Mouse (Mus musculus): ENCODE results near the gene Dcun1d2. TPM values are rescaled to one million over a fixed set of nuclear protein-coding genes. Genes with fewer than 3 reads are reported as not detected.

Gene Dcun1d2
- polyA plus RNA-seq, 1 experiment from 2014 or later: 33.4 TPM

DNA sequence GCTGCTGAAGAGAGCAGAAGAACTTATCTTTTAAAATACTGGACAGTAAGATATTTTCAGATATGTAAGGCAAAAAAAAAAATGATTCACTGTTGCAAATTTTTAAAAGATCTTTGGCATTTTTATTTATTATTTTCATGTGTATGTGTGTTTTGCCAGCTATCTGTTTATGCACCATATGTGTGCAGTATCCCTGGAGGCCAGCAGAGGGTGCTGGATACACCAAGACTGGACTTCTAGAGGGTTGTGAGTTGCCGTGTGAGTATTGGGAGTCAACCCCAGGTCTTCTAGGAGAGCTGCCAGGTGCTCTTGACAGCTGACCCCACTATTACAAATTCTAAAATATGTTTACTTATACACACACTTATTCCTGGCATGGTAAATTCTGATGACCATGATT is 4.7 kb downstream of the Dcun1d2 start:
- ATAC-seq (no peak), DNase-seq (ENCODE audit: low spot score) (no peak)
- WGBS: 85% methylated on average over 1 of the region's 1 CpGs
- H3K4me1 ChIP-seq (ENCODE audit: control insufficient read depth, insufficient read depth, low read length): peaks cover 6% of the 10 kb centered on the region
- no peaks in the 10 kb centered on the region for H3K27me3 ChIP-seq (replicated peaks; ENCODE audit: control insufficient read depth, insufficient read depth, low read length)
- H3K9me3 ChIP-seq (replicated peaks; ENCODE audit: control insufficient read depth, low read length): no peaks in the 10 kb centered on the region
- H3K4me2 ChIP-seq (ENCODE audit: low read length): no peak overlapping the region
- peaks cover 3% of the 10 kb centered on the region; the same call in 1 of the 2 replicates for H3K36me3 ChIP-seq (ENCODE audit: control insufficient read depth, insufficient read depth, low read length)
- H3K4me3 ChIP-seq (ENCODE audit: low read depth, low read length): no peak overlapping the region
- H3K27ac ChIP-seq (ENCODE audit: low read depth, low read length): no peak overlapping the region
- H3K9ac ChIP-seq (ENCODE audit: low read length): no peak overlapping the region

GRCm38 (mm10) chr8:13276941-13277447 is 10.9 kb downstream of the Dcun1d2 start:
- no peaks in the 10 kb centered on the region for H3K9me3 ChIP-seq (replicated peaks; ENCODE audit: control insufficient read depth, low read length)
- H3K4me3 ChIP-seq (ENCODE audit: low read depth, low read length): no peak overlapping the region
- no peaks in the 10 kb centered on the region for H3K4me1 ChIP-seq (ENCODE audit: control insufficient read depth, insufficient read depth, low read length)
- 94% methylated on average over 5 of the region's 5 CpGs for WGBS
- peaks cover 27% of the 10 kb centered on the region for H3K36me3 ChIP-seq (ENCODE audit: control insufficient read depth, insufficient read depth, low read length)
- ATAC-seq (no peak), DNase-seq (ENCODE audit: low spot score) (no peak)
- no peaks in the 10 kb centered on the region for H3K27me3 ChIP-seq (replicated peaks; ENCODE audit: control insufficient read depth, insufficient read depth, low read length)
- H3K9ac ChIP-seq (ENCODE audit: low read length): no peak overlapping the region
- H3K27ac ChIP-seq (ENCODE audit: low read depth, low read length): no peak overlapping the region
- no peak overlapping the region for H3K4me2 ChIP-seq (ENCODE audit: low read length)

GRCm38 (mm10) chr8:13272834-13273233 is 15.1 kb downstream of the Dcun1d2 start:
- ATAC-seq (no peak), DNase-seq (ENCODE audit: low spot score) (no peak)
- Histone ChIP-seq H3K27ac (ENCODE audit: low read depth, low read length) (no peak overlapping the region), H3K4me1 (ENCODE audit: control insufficient read depth, insufficient read depth, low read length) (no peaks in the 10 kb centered on the region), H3K27me3 (replicated peaks; ENCODE audit: control insufficient read depth, insufficient read depth, low read length) (no peaks in the 10 kb centered on the region), H3K9me3 (replicated peaks; ENCODE audit: control insufficient read depth, low read length) (no peaks in the 10 kb centered on the region), H3K4me3 (ENCODE audit: low read depth, low read length) (no peak overlapping the region), H3K4me2 (ENCODE audit: low read length) (no peak overlapping the region), H3K36me3 (ENCODE audit: control insufficient read depth, insufficient read depth, low read length) (peaks cover 49% of the 10 kb centered on the region), H3K9ac (ENCODE audit: low read length) (no peak overlapping the region)
- WGBS: 88% methylated on average over 5 of the region's 5 CpGs

DNA sequence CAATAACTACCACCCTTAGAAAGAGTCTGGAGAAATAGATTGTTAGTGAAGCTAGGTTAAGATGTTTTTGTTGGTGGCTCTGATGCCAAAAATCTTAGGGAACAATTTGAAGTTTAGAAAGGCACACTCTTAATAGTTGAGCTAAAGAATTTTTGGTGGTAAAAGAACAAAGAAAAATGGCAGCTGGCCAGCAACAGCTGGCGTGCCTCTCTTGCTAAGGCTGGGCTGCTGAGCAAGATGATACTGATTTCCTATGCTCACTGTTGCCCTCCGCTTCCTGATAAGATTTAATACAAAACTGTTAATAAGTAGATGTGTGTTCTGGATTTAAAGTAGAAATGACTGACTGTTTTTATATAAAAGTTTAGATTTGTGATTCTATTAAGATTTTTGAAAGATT is 20.4 kb downstream of the Dcun1d2 start:
- no peaks in the 10 kb centered on the region for H3K4me1 ChIP-seq (ENCODE audit: control insufficient read depth, insufficient read depth, low read length)
- H3K27me3 ChIP-seq (replicated peaks; ENCODE audit: control insufficient read depth, insufficient read depth, low read length): no peaks in the 10 kb centered on the region
- ATAC-seq (no peak), DNase-seq (ENCODE audit: low spot score) (no peak)
- H3K27ac ChIP-seq (ENCODE audit: low read depth, low read length): no peak overlapping the region
- H3K9ac ChIP-seq (ENCODE audit: low read length): no peak overlapping the region
- WGBS: 73% methylated on average over 2 of the region's 2 CpGs
- H3K9me3 ChIP-seq (replicated peaks; ENCODE audit: control insufficient read depth, low read length): no peaks in the 10 kb centered on the region
- peaks cover 40% of the 10 kb centered on the region for H3K36me3 ChIP-seq (ENCODE audit: control insufficient read depth, insufficient read depth, low read length)
- H3K4me2 ChIP-seq (ENCODE audit: low read length): no peak overlapping the region
- H3K4me3 ChIP-seq (ENCODE audit: low read depth, low read length): no peak overlapping the region

- DNase-seq (ENCODE audit: low spot score): no peak
- no peak for ATAC-seq
- no peaks in the 10 kb centered on the region for H3K27me3 ChIP-seq (replicated peaks; ENCODE audit: control insufficient read depth, insufficient read depth, low read length)
- peaks cover 38% of the 10 kb centered on the region for H3K36me3 ChIP-seq (ENCODE audit: control insufficient read depth, insufficient read depth, low read length)
- 57% methylated on average over 3 of the region's 3 CpGs for WGBS
- H3K9ac ChIP-seq (ENCODE audit: low read length): no peak overlapping the region
- no peaks in the 10 kb centered on the region for H3K9me3 ChIP-seq (replicated peaks; ENCODE audit: control insufficient read depth, low read length)
- no peaks in the 10 kb centered on the region for H3K4me1 ChIP-seq (ENCODE audit: control insufficient read depth, insufficient read depth, low read length)
- H3K4me3 ChIP-seq (ENCODE audit: low read depth, low read length): no peak overlapping the region
- no peak overlapping the region for H3K27ac ChIP-seq (ENCODE audit: low read depth, low read length)
- H3K4me2 ChIP-seq (ENCODE audit: low read length): no peak overlapping the region
These were observed 24.6 kb downstream of the Dcun1d2 start for GRCm38 (mm10) chr8:13263376-13263775.

DNA sequence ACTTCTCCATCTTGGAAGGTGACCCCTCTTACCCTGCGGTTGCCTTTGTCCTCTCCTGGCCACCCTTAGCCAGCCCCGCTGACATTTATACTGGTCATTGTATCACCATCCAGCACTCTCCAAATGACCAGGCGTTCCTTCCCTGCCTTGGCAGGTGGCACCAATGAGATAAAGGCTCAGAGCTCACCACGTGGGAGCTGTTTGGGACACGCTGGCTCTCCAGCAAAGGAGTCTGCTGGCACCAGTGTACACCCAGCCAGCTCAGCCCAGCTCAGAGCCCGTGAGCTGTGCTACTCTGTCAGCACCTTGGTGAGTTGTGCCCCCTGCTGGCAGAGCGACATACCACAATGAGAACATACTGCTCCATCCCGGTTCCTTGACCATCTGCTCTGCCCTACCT is 33.9 kb downstream of the Dcun1d2 start, which contains the start of gene Adprhl1:
Gene Adprhl1, minus strand, starts transcription at position 144 of the 400 bp plus-strand sequence.
- ATAC-seq: peak; percentile 58; the same call in 1 of the 2 replicates

DNA sequence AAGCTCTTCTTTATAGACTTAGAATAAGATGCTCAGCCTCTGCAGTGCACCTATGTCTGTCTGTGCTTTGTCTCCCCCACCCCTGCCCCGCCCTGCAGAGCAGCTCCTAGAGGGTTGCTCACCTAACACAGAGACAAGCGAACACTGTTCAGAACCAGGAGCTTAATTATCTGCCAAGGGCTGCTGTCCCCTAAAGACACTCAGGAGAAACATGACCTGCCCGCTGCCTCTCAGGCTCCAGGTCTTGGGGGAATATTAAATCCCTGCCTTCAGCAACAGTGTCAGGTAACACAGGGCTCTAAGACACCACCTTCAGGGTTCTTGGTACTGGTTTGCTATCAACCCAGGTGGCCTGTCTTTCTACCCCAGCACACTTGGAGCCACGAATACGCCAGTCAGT is 34.5 kb downstream of the Dcun1d2 start:
- no peaks in the 10 kb centered on the region for H3K4me1 ChIP-seq (ENCODE audit: control insufficient read depth, insufficient read depth, low read length)
- H3K4me2 ChIP-seq (ENCODE audit: low read length): no peak overlapping the region
- no peak for ATAC-seq

More for the DNA sequence above, 33.9 kb downstream of the Dcun1d2 start, which contains the start of gene Adprhl1:
- H3K4me2 ChIP-seq (ENCODE audit: low read length): no peak within 1 kb of the TSS
- peak; percentile 59 for DNase-seq (ENCODE audit: low spot score)
- H3K9me3 ChIP-seq (replicated peaks; ENCODE audit: control insufficient read depth, low read length): no peaks in the 10 kb centered on the region
- H3K4me3 ChIP-seq (ENCODE audit: low read depth, low read length): no peak within 1 kb of the TSS
- H3K36me3 ChIP-seq (ENCODE audit: control insufficient read depth, insufficient read depth, low read length): peaks cover 37% of the 10 kb centered on the region
- H3K9ac ChIP-seq (ENCODE audit: low read length): no peak within 1 kb of the TSS
- no peak within 1 kb of the TSS for H3K27ac ChIP-seq (ENCODE audit: low read depth, low read length)
- H3K4me1 ChIP-seq (ENCODE audit: control insufficient read depth, insufficient read depth, low read length): no peaks in the 10 kb centered on the region
- H3K27me3 ChIP-seq (replicated peaks; ENCODE audit: control insufficient read depth, insufficient read depth, low read length): no peaks in the 10 kb centered on the region
- 36% methylated on average over 8 of the region's 8 CpGs for WGBS

DNA sequence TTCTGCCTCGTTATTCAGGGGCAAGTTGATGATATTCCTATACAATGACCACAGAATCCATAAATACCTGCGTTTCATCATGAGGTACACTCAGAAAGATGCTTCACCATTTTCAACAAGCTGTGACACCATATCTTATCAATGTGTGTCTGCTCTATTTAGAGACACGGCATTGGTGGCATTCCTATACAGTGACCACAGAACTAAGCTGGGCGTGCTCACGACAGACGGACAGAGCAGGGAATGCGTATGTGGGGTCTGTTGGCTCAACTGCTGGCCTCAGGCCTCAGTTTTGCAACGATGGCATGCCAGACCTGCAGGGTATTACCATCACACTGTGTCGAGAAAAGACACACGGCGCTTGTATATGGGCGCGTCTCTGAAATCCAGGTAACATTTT is 35.1 kb downstream of the Dcun1d2 start:
- Histone ChIP-seq H3K27ac (ENCODE audit: low read depth, low read length) (no peak overlapping the region), H3K9me3 (replicated peaks; ENCODE audit: control insufficient read depth, low read length) (no peaks in the 10 kb centered on the region), H3K4me2 (ENCODE audit: low read length) (no peak overlapping the region), H3K4me1 (ENCODE audit: control insufficient read depth, insufficient read depth, low read length) (no peaks in the 10 kb centered on the region), H3K27me3 (replicated peaks; ENCODE audit: control insufficient read depth, insufficient read depth, low read length) (no peaks in the 10 kb centered on the region), H3K4me3 (ENCODE audit: low read depth, low read length) (no peak overlapping the region), H3K36me3 (ENCODE audit: control insufficient read depth, insufficient read depth, low read length) (peaks cover 25% of the 10 kb centered on the region), H3K9ac (ENCODE audit: low read length) (no peak overlapping the region)
- DNase-seq (ENCODE audit: low spot score) (no peak), ATAC-seq (no peak)
- 91% methylated on average over 13 of the region's 13 CpGs for WGBS

More for the DNA sequence above, 34.5 kb downstream of the Dcun1d2 start:
- H3K4me3 ChIP-seq (ENCODE audit: low read depth, low read length): no peak overlapping the region
- no peaks in the 10 kb centered on the region for H3K9me3 ChIP-seq (replicated peaks; ENCODE audit: control insufficient read depth, low read length)
- no peak overlapping the region for H3K27ac ChIP-seq (ENCODE audit: low read depth, low read length)
- 81% methylated on average over 5 of the region's 5 CpGs for WGBS
- no peaks in the 10 kb centered on the region for H3K27me3 ChIP-seq (replicated peaks; ENCODE audit: control insufficient read depth, insufficient read depth, low read length)
- H3K36me3 ChIP-seq (ENCODE audit: control insufficient read depth, insufficient read depth, low read length): peaks cover 31% of the 10 kb centered on the region
- H3K9ac ChIP-seq (ENCODE audit: low read length): no peak overlapping the region
- DNase-seq (ENCODE audit: low spot score): no peak

DNA sequence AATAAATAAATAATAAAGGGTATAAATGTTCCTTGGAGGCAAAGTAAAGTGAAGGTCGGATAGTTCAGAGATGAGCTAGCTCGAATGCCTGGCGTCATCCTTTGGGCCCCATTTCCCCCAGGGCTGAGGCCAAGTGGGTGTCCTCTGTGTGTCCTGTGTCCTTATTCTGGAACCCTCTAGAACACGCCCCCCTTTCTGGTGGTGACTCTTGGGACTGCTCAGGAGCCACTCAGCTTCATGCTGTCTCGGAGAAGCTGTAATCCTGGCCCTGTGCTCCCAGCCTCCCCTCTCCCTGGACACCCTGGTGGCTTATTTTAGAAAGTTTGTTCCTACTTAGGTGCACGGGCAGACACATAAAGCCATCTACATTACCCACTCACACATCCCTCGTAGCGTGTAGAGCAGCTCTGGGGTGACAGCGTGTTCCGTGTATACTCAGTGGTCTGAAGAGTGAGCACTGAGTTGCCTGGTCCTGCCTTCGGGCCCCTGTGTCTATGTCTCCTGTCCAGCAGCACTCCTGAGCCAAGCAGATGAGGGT is 43.5 kb downstream of the Dcun1d2 start:
- Histone ChIP-seq H3K4me3 (ENCODE audit: low read depth, low read length) (no peak overlapping the region), H3K27ac (ENCODE audit: low read depth, low read length) (no peak overlapping the region), H3K27me3 (replicated peaks; ENCODE audit: control insufficient read depth, insufficient read depth, low read length) (no peaks in the 10 kb centered on the region), H3K9ac (ENCODE audit: low read length) (no peak overlapping the region), H3K4me2 (ENCODE audit: low read length) (no peak overlapping the region), H3K9me3 (replicated peaks; ENCODE audit: control insufficient read depth, low read length) (no peaks in the 10 kb centered on the region), H3K36me3 (ENCODE audit: control insufficient read depth, insufficient read depth, low read length) (no peaks in the 10 kb centered on the region), H3K4me1 (ENCODE audit: control insufficient read depth, insufficient read depth, low read length) (no peaks in the 10 kb centered on the region)
- WGBS: 91% methylated on average over 11 of the region's 11 CpGs
- no peak for DNase-seq (ENCODE audit: low spot score)
- ATAC-seq: no peak

Measured in forebrain, embryonic 14.5 days (tissue).